Mouse (Mus musculus) olfactory bulb, adult 2 months (tissue): ENCODE measurements at regions not wholly inside any gene's neighbourhood (a gene's known extent, or its start where the extent isn't known, plus 50 kb on each side); places are given as distances from the start of the nearest gene placed in this dataset.

Experiments
- CTCF ChIP-seq: fragments of 200-500 bp; IDR thresholded peaks from 2 replicates; pipeline ENCODE4 v1.5.1; 2012; ENCODE audit warnings: low read depth, mild to moderate bottlenecking, low read length, moderate library complexity; ENCODE audit not compliant: insufficient read depth
- POLR2A ChIP-seq: fragments of 200-500 bp; IDR thresholded peaks from 2 replicates; pipeline ENCODE4 v1.6.1; 2012; ENCODE audit warnings: mild to moderate bottlenecking, low read depth, low read length, moderate library complexity; ENCODE audit not compliant: insufficient read depth

GRCm38 (mm10) chr3:130850766-130851308 lies 120.6 kb upstream of the Rpl34 start:
- TF ChIP-seq CTCF (no peak), POLR2A (no peak)
